Mouse (Mus musculus) brain, embryonic 14.5 days (tissue): Measurements from ENCODE around the gene Tut7.

Experiments
- CTCF ChIP-seq: fragments of 200-500 bp; IDR thresholded peaks from 2 replicates; pipeline ENCODE4 v1.5.1; 2012; ENCODE audit warnings: inconsistent platforms, mild to moderate bottlenecking, moderate library complexity, borderline replicate concordance; ENCODE audit not compliant: insufficient read depth, insufficient read length; ENCODE audit errors: extremely low read depth
- POLR2A ChIP-seq: fragments of 200-500 bp; IDR thresholded peaks from 2 replicates; pipeline ENCODE4 v1.6.1; 2012; ENCODE audit warnings: mild to moderate bottlenecking, inconsistent platforms, borderline replicate concordance; ENCODE audit not compliant: poor library complexity, insufficient read depth, insufficient read length, severe bottlenecking; ENCODE audit errors: extremely low read depth

GRCm38 (mm10) chr13:59750310-59750709, 72.6 kb downstream of the Tut7 start:
- TF ChIP-seq POLR2A (no peak), CTCF (no peak)
